Mouse (Mus musculus): ENCODE measurements around the gene Calm3. TPM values are rescaled to one million over a fixed set of nuclear protein-coding genes. Genes with fewer than 3 reads are reported as not detected.
A peak's percentile ranks its signal among the peaks of the same experiment; 100 is the strongest.

The Calm3 gene
- polyA plus RNA-seq, 1 experiment from 2014 or later, result 127 TPM

DNA sequence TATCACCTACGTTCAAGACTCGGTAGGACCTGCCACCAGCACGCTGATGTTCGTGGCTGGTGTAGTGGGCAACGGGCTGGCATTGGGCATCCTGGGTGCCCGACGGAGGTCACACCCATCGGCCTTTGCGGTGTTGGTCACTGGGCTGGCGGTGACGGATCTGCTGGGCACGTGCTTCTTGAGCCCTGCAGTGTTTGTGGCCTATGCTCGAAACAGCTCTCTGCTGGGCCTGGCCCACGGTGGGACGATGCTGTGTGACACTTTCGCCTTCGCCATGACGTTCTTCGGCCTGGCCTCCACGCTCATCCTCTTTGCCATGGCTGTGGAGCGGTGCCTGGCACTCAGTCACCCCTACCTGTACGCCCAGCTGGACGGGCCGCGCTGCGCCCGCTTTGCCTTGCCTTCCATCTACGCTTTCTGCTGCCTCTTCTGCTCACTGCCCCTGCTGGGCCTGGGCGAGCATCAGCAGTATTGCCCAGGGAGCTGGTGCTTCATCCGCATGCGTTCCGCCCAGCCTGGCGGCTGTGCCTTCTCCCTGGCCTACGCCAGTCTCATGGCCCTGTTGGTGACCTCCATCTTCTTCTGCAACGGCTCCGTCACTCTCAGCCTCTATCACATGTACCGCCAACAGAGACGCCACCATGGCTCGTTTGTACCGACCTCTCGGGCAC, 16.9 kb downstream of the Calm3 start:
- no peaks in the 10 kb centered on the region for H3K36me3 ChIP-seq
- H3K4me1 ChIP-seq, result peaks cover 55% of the 10 kb centered on the region
- 0 out of 2 replicates have a peak, but pooled peaks cover 5% of the 10 kb centered on the region for H3K27me3 ChIP-seq (ENCODE audit: low read depth, poor library complexity, severe bottlenecking)
- DNase-seq (ENCODE audit: low spot score), result no peak
- H3K4me3 ChIP-seq, result no peak overlapping the region
- 93% methylated on average over 41 of the region's 41 CpGs for WGBS
- H3K27ac ChIP-seq, result peak overlapping the region; percentile 27; the same call in 1 of the 2 replicates
- H3K9me3 ChIP-seq (replicated peaks), result no peaks in the 10 kb centered on the region

DNA sequence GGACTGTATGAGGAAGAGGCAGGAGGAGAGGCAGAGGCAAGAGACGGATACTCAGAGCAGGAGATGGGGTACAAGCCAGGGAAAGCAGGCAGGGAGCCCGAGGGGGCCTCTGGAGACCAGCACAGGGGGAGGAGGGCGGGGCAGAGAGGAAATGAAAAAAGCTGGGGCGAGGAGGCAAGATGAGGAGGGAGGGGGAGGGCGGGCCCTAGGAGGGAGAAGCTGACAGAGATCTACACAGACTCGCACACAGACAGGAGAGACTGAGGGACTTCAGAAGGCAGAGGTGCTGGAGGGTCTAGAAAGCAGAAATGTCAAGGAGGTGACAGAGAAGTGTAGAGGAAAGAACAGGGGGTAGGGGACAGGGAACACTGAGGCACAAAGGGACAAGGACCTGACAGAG, 17.6 kb downstream of the Calm3 start, which contains the start of gene Ptgir:
Gene Ptgir, plus strand, starts transcription at position 210 of the 400 bp plus-strand sequence.
- peaks cover 62% of the 10 kb centered on the region for H3K4me1 ChIP-seq
- peak within 1 kb of the TSS; percentile 27 for H3K27ac ChIP-seq
- no peak within 1 kb of the TSS for H3K4me3 ChIP-seq

DNA sequence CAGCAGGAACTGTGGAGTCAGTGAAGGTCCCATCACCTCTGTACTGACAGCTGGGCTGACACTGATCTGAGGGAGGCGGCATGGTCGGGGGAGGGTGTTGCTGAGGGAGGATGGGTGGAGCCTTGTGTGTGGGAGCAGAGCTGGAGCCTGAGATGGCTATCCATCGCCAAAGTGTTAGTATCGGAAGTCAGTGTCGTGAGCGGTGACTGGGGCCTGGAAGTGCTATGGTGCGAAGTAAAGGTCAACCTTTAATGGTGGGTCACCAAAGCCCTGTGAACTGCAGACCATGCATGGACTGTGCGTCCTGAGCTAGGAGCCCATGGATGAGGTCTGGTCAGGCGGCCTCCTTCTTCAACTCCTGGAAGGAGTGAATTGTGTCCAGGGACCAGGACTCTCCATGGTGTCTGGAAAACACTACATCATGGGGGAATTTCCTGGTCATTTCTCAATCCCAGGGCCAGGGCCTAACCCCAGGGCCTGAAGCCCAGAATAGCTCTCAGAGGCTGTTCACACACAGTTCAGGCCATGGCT, 18.4 kb downstream of the Calm3 start:
- H3K27ac ChIP-seq, result peak overlapping the region; percentile 27; the same call in 1 of the 2 replicates
- peaks cover 68% of the 10 kb centered on the region for H3K4me1 ChIP-seq

More for the DNA sequence above, 17.6 kb downstream of the Calm3 start, which contains the start of gene Ptgir:
- no peak for DNase-seq (ENCODE audit: low spot score)
- Histone ChIP-seq H3K27me3 (ENCODE audit: low read depth, poor library complexity, severe bottlenecking) (0 out of 2 replicates have a peak, but pooled peaks cover 5% of the 10 kb centered on the region), H3K9me3 (replicated peaks) (no peaks in the 10 kb centered on the region), H3K36me3 (no peaks in the 10 kb centered on the region)
- WGBS, result 16% methylated on average over 6 of the region's 6 CpGs

DNA sequence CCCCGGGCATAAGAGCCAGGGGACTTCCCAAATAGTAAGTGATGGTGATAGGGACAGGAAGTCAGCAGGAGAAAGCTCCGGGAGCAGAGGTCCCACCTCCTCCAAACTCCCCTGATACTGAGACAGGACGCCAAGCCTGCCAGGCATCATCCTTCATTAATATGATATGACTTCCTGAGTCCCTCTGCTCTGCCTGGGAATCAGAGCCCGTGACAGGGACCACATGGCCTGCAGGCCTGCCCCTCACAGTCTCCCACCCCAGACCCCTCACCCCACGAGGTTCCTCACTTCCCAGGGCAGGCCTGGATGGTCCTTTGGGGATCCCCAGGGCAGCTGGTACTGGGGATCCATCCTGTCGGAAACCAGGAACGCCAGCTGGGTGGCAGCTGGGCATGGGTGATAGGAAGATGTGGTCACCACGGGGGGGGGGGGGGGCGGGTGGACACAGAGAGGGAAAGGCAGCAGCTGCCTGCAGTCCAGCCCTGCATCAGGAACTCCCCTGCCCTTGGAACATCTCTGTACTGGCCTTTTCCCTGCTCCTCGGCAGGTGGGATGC, 19.7 kb downstream of the Calm3 start:
- DNase-seq (ENCODE audit: low spot score), result no peak
- 0 out of 2 replicates have a peak, but pooled peaks cover 8% of the 10 kb centered on the region for H3K27me3 ChIP-seq (ENCODE audit: low read depth, poor library complexity, severe bottlenecking)

More for the DNA sequence above, 18.4 kb downstream of the Calm3 start:
- Histone ChIP-seq H3K36me3 (no peaks in the 10 kb centered on the region), H3K27me3 (ENCODE audit: low read depth, poor library complexity, severe bottlenecking) (0 out of 2 replicates have a peak, but pooled peaks cover 6% of the 10 kb centered on the region), H3K4me3 (no peak overlapping the region), H3K9me3 (replicated peaks) (no peaks in the 10 kb centered on the region)
- DNase-seq (ENCODE audit: low spot score), result no peak
- 20% methylated on average over 9 of the region's 9 CpGs for WGBS

DNA sequence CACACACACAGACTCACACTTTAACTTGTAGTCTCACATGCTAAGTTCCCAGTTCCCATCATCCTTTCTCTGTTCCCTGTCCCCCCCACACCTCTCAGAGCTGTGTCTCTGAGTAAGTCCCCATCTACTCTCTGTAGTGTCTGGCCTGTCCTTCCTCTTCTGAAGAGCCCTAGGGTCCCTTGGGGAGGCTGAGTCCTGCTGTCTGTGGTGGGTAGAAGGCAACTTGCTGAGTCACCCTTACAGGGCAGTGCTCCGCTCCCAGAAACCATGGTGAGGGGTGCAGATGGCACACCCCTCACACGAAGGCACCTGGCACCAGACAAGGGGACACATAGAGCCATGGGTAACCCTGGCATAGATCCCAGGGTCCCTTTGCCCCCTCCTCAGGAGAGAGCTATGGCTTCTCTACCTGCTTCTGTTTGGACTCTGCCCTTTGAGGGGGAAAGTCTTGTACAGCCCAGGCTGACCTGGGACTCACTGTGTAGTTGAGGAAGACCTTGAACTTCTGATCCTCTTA, 20.4 kb downstream of the Calm3 start:
- H3K4me3 ChIP-seq, result no peak overlapping the region
- no peaks in the 10 kb centered on the region for H3K9me3 ChIP-seq (replicated peaks)
- WGBS, result 84% methylated on average over 2 of the region's 2 CpGs
- no peak for DNase-seq (ENCODE audit: low spot score)
- no peaks in the 10 kb centered on the region for H3K36me3 ChIP-seq
- peaks cover 59% of the 10 kb centered on the region for H3K4me1 ChIP-seq
- H3K27me3 ChIP-seq (ENCODE audit: low read depth, poor library complexity, severe bottlenecking), result 0 out of 2 replicates have a peak, but pooled peaks cover 3% of the 10 kb centered on the region
- H3K27ac ChIP-seq, result peak overlapping the region; percentile 47; the same call in 1 of the 2 replicates

More for the DNA sequence above, 19.7 kb downstream of the Calm3 start:
- Histone ChIP-seq H3K4me1 (peaks cover 66% of the 10 kb centered on the region), H3K4me3 (no peak overlapping the region), H3K36me3 (no peaks in the 10 kb centered on the region), H3K27ac (peak overlapping the region; percentile 47), H3K9me3 (replicated peaks) (no peaks in the 10 kb centered on the region)
- 54% methylated on average over 9 of the region's 10 CpGs for WGBS

DNA sequence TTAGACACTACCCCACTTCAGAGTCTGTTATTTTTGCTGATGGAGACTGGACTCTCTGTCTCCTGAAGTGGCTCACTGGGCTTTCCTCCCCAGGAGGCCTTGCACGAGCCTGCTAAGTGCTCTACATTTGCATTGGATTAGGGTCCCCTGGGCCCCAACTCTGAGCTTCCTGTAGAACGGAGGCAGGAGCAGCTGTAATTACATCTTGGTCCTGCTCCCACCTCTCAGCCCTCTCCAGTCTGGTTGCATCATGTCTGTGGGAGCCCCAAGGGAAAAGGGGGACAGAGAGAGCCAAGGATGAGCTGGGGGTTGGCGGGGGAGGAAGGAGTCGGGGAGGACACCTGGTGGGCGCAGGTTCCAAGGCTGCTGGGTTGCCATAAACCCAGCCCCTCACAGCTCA, 23.4 kb downstream of the Calm3 start:
- H3K36me3 ChIP-seq, result peaks cover 14% of the 10 kb centered on the region
- H3K9me3 ChIP-seq (replicated peaks), result no peaks in the 10 kb centered on the region
- 0 out of 2 replicates have a peak, but pooled peaks cover 3% of the 10 kb centered on the region for H3K27me3 ChIP-seq (ENCODE audit: low read depth, poor library complexity, severe bottlenecking)
- peaks cover 36% of the 10 kb centered on the region for H3K4me1 ChIP-seq
- 27% methylated on average over 5 of the region's 5 CpGs for WGBS
- 0 out of 2 replicates have a peak overlapping the region, but pooled peaks have one; percentile 16 for H3K4me3 ChIP-seq
- no peak for DNase-seq (ENCODE audit: low spot score)
- no peak overlapping the region for H3K27ac ChIP-seq

DNA sequence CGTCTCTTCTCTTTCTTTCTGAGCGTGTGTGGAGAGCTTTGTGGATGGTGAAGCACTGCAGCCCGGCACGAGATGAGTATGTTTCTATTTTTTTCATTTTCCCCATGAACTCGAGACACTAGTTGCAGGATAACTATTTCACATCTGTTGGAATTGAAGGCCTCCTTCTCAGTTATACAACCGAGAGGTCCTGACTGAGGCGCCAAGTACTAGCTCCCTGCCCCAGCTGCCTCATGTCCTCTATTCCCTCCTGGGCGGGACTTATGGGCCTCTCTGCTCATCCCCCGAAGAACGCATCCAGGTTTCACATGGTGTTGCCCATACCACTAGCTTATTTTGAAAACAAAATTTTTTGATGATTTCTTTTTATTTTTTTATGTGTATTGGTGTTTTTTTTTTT, 28.4 kb downstream of the Calm3 start:
- WGBS, result 31% methylated on average over 10 of the region's 10 CpGs
- Histone ChIP-seq H3K4me1 (peaks cover 57% of the 10 kb centered on the region), H3K36me3 (peaks cover 14% of the 10 kb centered on the region), H3K27ac (peak overlapping the region; percentile 65; the same call in 1 of the 2 replicates), H3K9me3 (replicated peaks) (no peaks in the 10 kb centered on the region), H3K27me3 (ENCODE audit: low read depth, poor library complexity, severe bottlenecking) (peaks cover 24% of the 10 kb centered on the region), H3K4me3 (peak overlapping the region; percentile 53)
- no peak for DNase-seq (ENCODE audit: low spot score)

DNA sequence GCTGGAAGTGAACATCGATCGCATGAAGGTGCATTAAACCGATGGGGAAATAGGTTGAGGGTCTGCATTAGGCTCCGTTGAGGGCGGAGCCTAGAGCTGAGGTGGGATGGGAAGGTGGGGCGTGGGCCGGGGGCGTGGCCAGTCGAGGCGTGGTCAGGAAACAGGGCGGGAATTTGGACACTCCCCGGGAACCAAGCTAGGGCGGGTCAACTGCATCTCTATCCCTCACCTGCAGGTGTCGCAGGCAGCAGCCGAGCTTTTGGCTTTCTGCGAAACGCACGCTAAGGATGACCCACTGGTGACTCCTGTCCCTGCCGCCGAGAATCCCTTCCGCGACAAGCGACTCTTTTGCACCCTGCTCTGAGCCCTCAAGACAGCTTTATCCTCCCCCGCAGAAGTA, 28.9 kb downstream of the Calm3 start:
- H3K9me3 ChIP-seq (replicated peaks), result no peaks in the 10 kb centered on the region
- peaks cover 14% of the 10 kb centered on the region for H3K36me3 ChIP-seq
- H3K27me3 ChIP-seq (ENCODE audit: low read depth, poor library complexity, severe bottlenecking), result peaks cover 22% of the 10 kb centered on the region
- peaks cover 57% of the 10 kb centered on the region for H3K4me1 ChIP-seq
- peak; percentile 91 for DNase-seq (ENCODE audit: low spot score)
- H3K4me3 ChIP-seq, result peak overlapping the region; percentile 53
- H3K27ac ChIP-seq, result peak overlapping the region; percentile 65
- under 1% methylated on average over 24 of the region's 24 CpGs for WGBS

DNA sequence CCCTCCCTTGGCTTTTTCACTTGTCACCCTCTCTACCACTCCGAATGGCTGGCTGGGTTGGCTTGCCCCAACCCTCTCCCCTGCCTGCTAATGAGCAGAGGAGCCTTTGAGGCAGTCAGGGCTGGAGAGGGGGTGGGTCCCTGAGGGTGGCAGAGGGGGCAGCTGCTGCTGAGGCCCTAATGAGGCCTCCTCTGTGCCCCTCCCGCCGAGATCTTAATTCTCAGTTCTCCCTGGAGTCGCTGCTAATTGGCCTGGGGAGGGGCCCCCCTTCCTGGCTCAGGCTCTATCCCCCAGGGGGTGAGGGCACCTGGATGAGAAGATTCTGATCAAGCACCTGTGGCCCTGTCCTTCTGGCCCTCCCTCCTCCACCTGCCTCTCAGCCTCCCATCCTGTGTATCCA, 29.6 kb downstream of the Calm3 start:
- Histone ChIP-seq H3K4me1 (peaks cover 57% of the 10 kb centered on the region), H3K9me3 (replicated peaks) (no peaks in the 10 kb centered on the region; the same call in 1 of the 2 replicates), H3K27ac (peak overlapping the region; percentile 65), H3K27me3 (ENCODE audit: low read depth, poor library complexity, severe bottlenecking) (peaks cover 22% of the 10 kb centered on the region), H3K4me3 (peak overlapping the region; percentile 53), H3K36me3 (peaks cover 20% of the 10 kb centered on the region)
- DNase-seq (ENCODE audit: low spot score), result no peak
- WGBS, result 0% methylated on average over 4 of the region's 4 CpGs

DNA sequence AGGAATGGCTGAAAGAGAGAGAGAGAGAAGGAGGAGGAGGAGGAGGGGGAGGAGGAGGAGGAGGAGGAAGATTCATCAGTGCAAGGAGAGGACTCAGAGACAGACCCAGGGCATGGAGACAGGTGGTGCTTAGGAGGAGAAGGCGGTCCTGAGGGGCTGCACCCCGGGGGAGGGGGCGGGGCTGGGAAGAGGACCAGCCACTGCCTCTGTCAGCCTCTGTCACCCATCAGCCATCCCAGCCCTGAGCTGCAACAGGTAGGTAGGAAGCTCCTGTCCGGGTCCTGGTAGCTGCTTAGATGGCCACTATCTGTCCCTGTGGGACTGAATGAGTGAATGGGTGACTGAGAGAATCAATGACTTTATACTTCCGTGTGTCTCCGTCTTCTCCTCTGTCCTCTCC, 30.3 kb downstream of the Calm3 start:
- Histone ChIP-seq H3K27ac (peak overlapping the region; percentile 65; the same call in 1 of the 2 replicates), H3K4me1 (peaks cover 57% of the 10 kb centered on the region), H3K9me3 (replicated peaks) (no peaks in the 10 kb centered on the region; the same call in 1 of the 2 replicates), H3K4me3 (peak overlapping the region; percentile 53), H3K36me3 (peaks cover 25% of the 10 kb centered on the region), H3K27me3 (ENCODE audit: low read depth, poor library complexity, severe bottlenecking) (peaks cover 22% of the 10 kb centered on the region)
- WGBS, result 5% methylated on average over 6 of the region's 6 CpGs
- no peak for DNase-seq (ENCODE audit: low spot score)

DNA sequence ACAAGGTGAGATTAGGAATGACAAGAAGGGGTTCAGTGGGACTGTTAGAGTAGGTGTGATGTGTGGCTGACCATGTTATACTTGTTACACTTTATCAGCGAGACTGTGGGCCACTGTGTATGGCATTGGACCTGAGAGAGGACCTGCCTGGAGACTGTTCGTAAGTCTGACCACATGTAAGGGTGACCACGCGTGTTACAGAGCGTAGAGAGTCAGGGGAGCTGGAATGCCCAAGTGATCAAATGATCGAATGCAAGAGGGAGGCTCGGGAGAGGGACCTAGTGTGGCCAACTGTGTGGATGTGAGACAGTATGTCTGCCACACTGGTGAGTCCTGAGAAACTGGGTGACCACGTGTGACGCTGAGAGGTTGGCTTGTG, 31.6 kb downstream of the Calm3 start:
- Histone ChIP-seq H3K27ac (peak overlapping the region; percentile 94), H3K9me3 (replicated peaks) (no peaks in the 10 kb centered on the region; the same call in 1 of the 2 replicates), H3K4me3 (peak overlapping the region; percentile 53), H3K36me3 (peaks cover 37% of the 10 kb centered on the region), H3K27me3 (ENCODE audit: low read depth, poor library complexity, severe bottlenecking) (peaks cover 22% of the 10 kb centered on the region), H3K4me1 (peaks cover 62% of the 10 kb centered on the region)
- WGBS, result 46% methylated on average over 9 of the region's 9 CpGs
- no peak for DNase-seq (ENCODE audit: low spot score)

DNA sequence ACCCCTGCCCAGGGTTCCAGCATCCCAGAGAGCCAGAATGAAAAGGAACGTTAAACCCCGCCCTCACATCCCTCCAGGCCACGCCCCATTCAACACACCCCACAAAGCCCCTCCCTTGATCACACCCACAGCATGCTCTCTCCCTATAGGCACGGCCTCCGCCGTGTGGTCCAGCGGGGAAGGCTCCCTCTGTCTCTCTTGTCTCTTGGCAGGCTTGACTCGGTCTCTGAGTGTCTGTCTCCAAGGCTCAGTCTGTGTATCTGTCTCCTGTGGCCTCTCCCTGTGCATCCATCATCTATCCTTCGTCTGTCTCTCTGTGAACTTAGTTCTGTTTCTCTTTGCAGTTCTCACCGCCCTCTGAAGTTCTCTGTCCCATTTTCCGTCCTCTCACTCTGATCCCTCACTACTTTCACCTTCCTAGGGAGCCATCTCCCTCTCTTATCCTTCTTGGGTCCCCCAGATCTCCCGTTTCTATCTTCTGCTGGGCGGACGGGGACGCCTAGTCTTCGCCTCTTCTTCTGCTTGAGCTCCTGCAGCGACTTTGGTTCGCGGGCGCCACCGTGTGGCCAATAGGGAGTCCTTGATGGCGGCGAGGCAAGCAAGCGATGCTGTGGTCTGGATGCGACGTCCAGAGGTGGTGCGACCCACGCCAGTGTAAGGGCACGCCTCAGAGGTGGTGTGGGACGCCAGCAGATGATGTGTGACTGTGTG, 32.1 kb downstream of the Calm3 start, which contains the start of gene Gng8:
Gene Gng8, plus strand, starts transcription at position 146 of the 711 bp plus-strand sequence.
- peak; percentile 97 for DNase-seq (ENCODE audit: low spot score)
- peaks cover 22% of the 10 kb centered on the region for H3K27me3 ChIP-seq (ENCODE audit: low read depth, poor library complexity, severe bottlenecking)
- under 1% methylated on average over 30 of the region's 30 CpGs for WGBS
- peak within 1 kb of the TSS; percentile 94 for H3K27ac ChIP-seq
- H3K9me3 ChIP-seq (replicated peaks), result no peaks in the 10 kb centered on the region; the same call in 1 of the 2 replicates
- peaks cover 37% of the 10 kb centered on the region for H3K36me3 ChIP-seq
- H3K4me3 ChIP-seq, result peak within 1 kb of the TSS; percentile 53
- peaks cover 62% of the 10 kb centered on the region for H3K4me1 ChIP-seq

Measured in limb, embryonic 10.5 days (tissue).